Mouse (Mus musculus): ENCODE measurements at regions not wholly inside any gene's neighbourhood (a gene's known extent, or its start where the extent isn't known, plus 50 kb on each side); places are given as distances from the start of the nearest gene placed in this dataset.
A peak's percentile ranks its signal among the peaks of the same experiment; 100 is the strongest.

DNA sequence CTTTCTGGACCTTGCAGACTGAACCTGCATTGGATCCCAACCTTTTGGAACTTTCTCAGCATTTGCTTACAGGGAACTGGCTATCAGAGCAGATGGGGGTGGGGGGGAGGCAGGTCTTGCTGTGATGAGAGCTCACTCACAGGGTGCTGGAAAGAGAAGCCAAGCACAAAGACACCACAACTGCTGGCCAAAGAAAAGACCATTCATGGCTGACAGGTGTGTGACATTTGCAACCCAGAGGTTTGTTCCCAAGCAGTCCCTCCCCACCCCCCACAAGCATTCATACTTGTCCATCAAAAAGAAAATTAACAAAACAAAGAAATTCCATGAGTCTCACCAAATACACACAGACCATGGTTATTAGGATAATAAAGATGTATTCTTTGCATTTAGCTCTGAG is 117.5 kb upstream of the Rreb1 start:
- Histone ChIP-seq H3K4me2 (replicated peaks) (no peak overlapping the region), H3K4me1 (no peaks in the 10 kb centered on the region), H3K9me3 (no peaks in the 10 kb centered on the region), H3K27me3 (replicated peaks) (no peaks in the 10 kb centered on the region), H3K27ac (no peak overlapping the region), H3K4me3 (no peak overlapping the region), H3K9ac (no peak overlapping the region), H3K36me3 (no peaks in the 10 kb centered on the region)
- no peak for ATAC-seq (ENCODE audit: low FRiP score, low read depth)

DNA sequence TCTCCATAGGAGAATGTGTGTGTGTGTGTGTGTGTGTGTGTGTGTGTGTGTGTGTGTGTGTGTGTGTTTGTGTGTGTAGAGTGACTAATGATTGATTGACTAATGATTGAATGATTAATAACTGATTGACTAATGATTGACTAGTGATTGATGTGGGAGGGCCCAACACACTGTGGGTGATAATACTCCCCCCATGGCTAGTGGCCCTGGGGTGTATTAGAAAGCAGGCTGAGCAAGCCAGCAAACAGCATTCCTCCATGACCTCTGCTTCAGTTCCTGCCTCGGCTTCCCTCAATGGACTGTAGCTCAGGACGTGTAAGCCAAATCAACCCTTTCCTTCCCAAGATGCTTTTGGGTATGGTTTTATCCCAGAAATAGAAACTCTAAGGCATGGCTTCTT is 114.1 kb upstream of the Rreb1 start:
- Histone ChIP-seq H3K9ac (no peak overlapping the region), H3K4me3 (no peak overlapping the region), H3K27ac (no peak overlapping the region), H3K4me1 (no peaks in the 10 kb centered on the region), H3K27me3 (replicated peaks) (no peaks in the 10 kb centered on the region), H3K4me2 (replicated peaks) (no peak overlapping the region), H3K9me3 (no peaks in the 10 kb centered on the region), H3K36me3 (no peaks in the 10 kb centered on the region)
- 88% methylated on average over 2 of the region's 2 CpGs for WGBS
- ATAC-seq (ENCODE audit: low FRiP score, low read depth) = no peak

GRCm38 (mm10) chr13:37666207-37667003 is 111.8 kb upstream of the Rreb1 start:
- 84% methylated on average over 22 of the region's 22 CpGs for WGBS
- no peak overlapping the region for H3K27ac ChIP-seq
- H3K4me3 ChIP-seq = no peak overlapping the region
- ATAC-seq (ENCODE audit: low FRiP score, low read depth) = no peak
- H3K9ac ChIP-seq = no peak overlapping the region
- no peaks in the 10 kb centered on the region for H3K27me3 ChIP-seq (replicated peaks)
- H3K4me1 ChIP-seq = no peaks in the 10 kb centered on the region
- no peaks in the 10 kb centered on the region for H3K9me3 ChIP-seq
- H3K36me3 ChIP-seq = no peaks in the 10 kb centered on the region
- H3K4me2 ChIP-seq (replicated peaks) = no peak overlapping the region

DNA sequence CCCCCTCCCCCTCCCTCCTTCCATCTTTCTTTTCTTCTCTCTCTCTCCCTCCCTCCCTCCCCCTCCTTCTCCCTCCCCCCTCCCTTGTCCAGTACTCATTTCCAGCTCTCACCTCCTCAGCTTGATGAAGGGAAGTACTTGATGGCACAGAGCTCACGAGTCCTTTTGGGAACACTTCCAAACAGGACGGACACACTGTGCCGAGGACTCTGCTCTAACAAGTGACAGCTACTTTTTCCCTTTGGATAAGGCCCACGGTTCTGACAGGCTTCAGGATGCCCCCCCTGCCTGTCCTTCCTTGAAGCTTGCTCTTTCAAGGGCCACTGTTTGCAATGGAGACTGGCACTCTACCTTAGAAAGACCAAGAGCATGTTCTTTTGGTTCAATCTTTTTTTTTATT is 110.8 kb upstream of the Rreb1 start:
- no peak overlapping the region for H3K27ac ChIP-seq
- no peak overlapping the region for H3K4me3 ChIP-seq
- no peaks in the 10 kb centered on the region for H3K4me1 ChIP-seq
- 89% methylated on average over 4 of the region's 4 CpGs for WGBS
- no peak overlapping the region for H3K9ac ChIP-seq
- H3K4me2 ChIP-seq (replicated peaks) = no peak overlapping the region
- no peak for ATAC-seq (ENCODE audit: low FRiP score, low read depth)
- H3K9me3 ChIP-seq = no peaks in the 10 kb centered on the region
- H3K27me3 ChIP-seq (replicated peaks) = no peaks in the 10 kb centered on the region
- H3K36me3 ChIP-seq = no peaks in the 10 kb centered on the region

GRCm38 (mm10) chr13:37667871-37668270 is 110.3 kb upstream of the Rreb1 start:
- Histone ChIP-seq H3K27ac (no peak overlapping the region), H3K4me3 (no peak overlapping the region), H3K27me3 (replicated peaks) (no peaks in the 10 kb centered on the region), H3K36me3 (no peaks in the 10 kb centered on the region), H3K4me2 (replicated peaks) (no peak overlapping the region), H3K9ac (no peak overlapping the region), H3K9me3 (no peaks in the 10 kb centered on the region), H3K4me1 (no peaks in the 10 kb centered on the region)
- WGBS = 73% methylated on average over 5 of the region's 5 CpGs
- no peak for ATAC-seq (ENCODE audit: low FRiP score, low read depth)

GRCm38 (mm10) chr13:37671109-37671508 is 107.1 kb upstream of the Rreb1 start:
- no peaks in the 10 kb centered on the region for H3K4me1 ChIP-seq
- no peak overlapping the region for H3K4me3 ChIP-seq
- no peak overlapping the region for H3K4me2 ChIP-seq (replicated peaks)
- H3K27ac ChIP-seq = no peak overlapping the region
- no peak overlapping the region for H3K9ac ChIP-seq
- WGBS = 86% methylated on average over 5 of the region's 5 CpGs
- H3K27me3 ChIP-seq (replicated peaks) = no peaks in the 10 kb centered on the region
- no peaks in the 10 kb centered on the region for H3K9me3 ChIP-seq
- no peaks in the 10 kb centered on the region for H3K36me3 ChIP-seq
- no peak for ATAC-seq (ENCODE audit: low FRiP score, low read depth)

- no peak overlapping the region for H3K9ac ChIP-seq
- WGBS = 77% methylated on average over 12 of the region's 12 CpGs
- H3K9me3 ChIP-seq = no peaks in the 10 kb centered on the region
- H3K27ac ChIP-seq = no peak overlapping the region
- no peaks in the 10 kb centered on the region for H3K36me3 ChIP-seq
- no peak overlapping the region for H3K4me3 ChIP-seq
- H3K4me1 ChIP-seq = no peaks in the 10 kb centered on the region
- no peak overlapping the region for H3K4me2 ChIP-seq (replicated peaks)
- no peak for ATAC-seq (ENCODE audit: low FRiP score, low read depth)
- H3K27me3 ChIP-seq (replicated peaks) = no peaks in the 10 kb centered on the region
Measured at GRCm38 (mm10) chr13:37674676-37675350, 103.4 kb upstream of the Rreb1 start.

DNA sequence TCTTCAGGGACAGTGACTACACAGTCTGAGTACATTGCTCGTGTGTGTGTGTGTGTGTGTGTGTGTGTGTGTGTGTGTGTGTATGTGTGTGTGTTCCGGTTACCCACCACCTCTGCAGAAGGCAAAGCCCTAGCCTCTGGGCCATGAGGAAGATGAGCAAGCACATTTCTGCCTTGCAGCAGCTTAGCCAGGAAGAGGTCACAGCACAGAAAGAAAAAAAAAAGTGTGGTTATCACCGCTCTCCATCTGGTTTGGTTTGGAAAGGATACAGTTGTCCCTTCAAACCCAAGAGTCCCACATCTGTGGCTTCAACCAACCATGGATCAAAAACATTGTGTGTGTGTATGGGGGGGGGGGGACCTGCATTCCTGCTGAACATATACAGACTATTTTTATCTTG is 102.5 kb upstream of the Rreb1 start:
- no peak for ATAC-seq (ENCODE audit: low FRiP score, low read depth)
- H3K4me2 ChIP-seq (replicated peaks) = no peak overlapping the region
- WGBS = 79% methylated on average over 3 of the region's 3 CpGs
- no peak overlapping the region for H3K27ac ChIP-seq
- H3K4me1 ChIP-seq = no peaks in the 10 kb centered on the region
- no peaks in the 10 kb centered on the region for H3K27me3 ChIP-seq (replicated peaks)
- H3K9me3 ChIP-seq = no peaks in the 10 kb centered on the region
- H3K9ac ChIP-seq = no peak overlapping the region
- H3K4me3 ChIP-seq = no peak overlapping the region
- H3K36me3 ChIP-seq = no peaks in the 10 kb centered on the region

- Histone ChIP-seq H3K27ac (no peak overlapping the region), H3K9ac (no peak overlapping the region), H3K27me3 (replicated peaks) (no peaks in the 10 kb centered on the region), H3K36me3 (no peaks in the 10 kb centered on the region), H3K9me3 (no peaks in the 10 kb centered on the region), H3K4me3 (no peak overlapping the region), H3K4me1 (no peaks in the 10 kb centered on the region), H3K4me2 (replicated peaks) (no peak overlapping the region)
- no peak for ATAC-seq (ENCODE audit: low FRiP score, low read depth)
- WGBS = 83% methylated on average over 6 of the region's 6 CpGs
Measured at GRCm38 (mm10) chr13:37676912-37677311, 101.3 kb upstream of the Rreb1 start.

- H3K36me3 ChIP-seq = no peaks in the 10 kb centered on the region
- H3K9me3 ChIP-seq = no peaks in the 10 kb centered on the region
- 84% methylated on average over 12 of the region's 12 CpGs for WGBS
- H3K27me3 ChIP-seq (replicated peaks) = no peaks in the 10 kb centered on the region
- no peak overlapping the region for H3K4me2 ChIP-seq (replicated peaks)
- no peak overlapping the region for H3K27ac ChIP-seq
- no peak overlapping the region for H3K4me3 ChIP-seq
- no peak for ATAC-seq (ENCODE audit: low FRiP score, low read depth)
- no peaks in the 10 kb centered on the region for H3K4me1 ChIP-seq
- no peak overlapping the region for H3K9ac ChIP-seq
Measured at GRCm38 (mm10) chr13:37678251-37678650, 99.9 kb upstream of the Rreb1 start.

DNA sequence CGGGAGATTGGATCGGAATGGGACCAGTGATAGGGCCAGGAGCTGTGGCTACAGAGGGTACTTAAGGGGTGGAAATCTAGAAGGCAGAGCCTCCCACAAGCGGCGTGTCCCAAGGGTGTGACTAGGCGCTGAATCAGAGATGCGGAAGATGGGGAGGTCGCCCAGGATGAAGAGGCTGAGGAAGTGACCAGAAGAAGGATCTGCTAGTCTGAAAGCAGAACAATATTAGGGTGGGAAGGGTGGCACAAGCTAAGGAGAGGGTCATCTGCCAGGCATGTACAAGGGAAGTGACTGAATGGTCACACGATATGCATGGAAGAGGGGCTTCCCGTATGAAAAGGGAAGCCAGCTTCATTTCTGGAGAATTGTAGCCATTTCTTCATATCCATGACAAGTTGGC is 99.4 kb upstream of the Rreb1 start:
- Histone ChIP-seq H3K9me3 (no peaks in the 10 kb centered on the region), H3K4me3 (no peak overlapping the region), H3K27me3 (replicated peaks) (no peaks in the 10 kb centered on the region), H3K4me1 (no peaks in the 10 kb centered on the region), H3K27ac (no peak overlapping the region), H3K36me3 (no peaks in the 10 kb centered on the region), H3K4me2 (replicated peaks) (no peak overlapping the region), H3K9ac (no peak overlapping the region)
- ATAC-seq (ENCODE audit: low FRiP score, low read depth) = no peak
- WGBS = 95% methylated on average over 9 of the region's 9 CpGs

GRCm38 (mm10) chr13:37680837-37681619 is 97.2 kb upstream of the Rreb1 start:
- 48% methylated on average over 4 of the region's 4 CpGs for WGBS
- no peaks in the 10 kb centered on the region for H3K4me1 ChIP-seq
- peak; percentile 61; the same call in 1 of the 2 replicates for ATAC-seq (ENCODE audit: low FRiP score, low read depth)
- H3K9ac ChIP-seq = no peak overlapping the region
- H3K4me2 ChIP-seq (replicated peaks) = no peak overlapping the region
- H3K27me3 ChIP-seq (replicated peaks) = no peaks in the 10 kb centered on the region
- no peaks in the 10 kb centered on the region for H3K36me3 ChIP-seq
- H3K9me3 ChIP-seq = no peaks in the 10 kb centered on the region
- no peak overlapping the region for H3K4me3 ChIP-seq
- no peak overlapping the region for H3K27ac ChIP-seq

All from neural tube, embryonic 12.5 days (tissue).